Mouse (Mus musculus) G1E-ER4 (cell line): ENCODE results near the gene Chrna4. TPM values are rescaled to one million over a fixed set of nuclear protein-coding genes. Genes with fewer than 3 reads are reported as not detected.

Source experiments
- GATA1 ChIP-seq: IDR thresholded peaks from one replicate; pipeline ENCODE4 v1.8.0; 2012; ENCODE audit warnings: low read length, inconsistent platforms
- polyA plus RNA-seq: library from polyadenylated mRNA; stranded (reverse); fragments of >175 nt; gene quantifications from 2 replicates; pipeline ENCODE4 v1.2.3, GENCODE M21; 2012

Gene Chrna4
- polyA plus RNA-seq, 1 experiment, result not detected

GRCm38 (mm10) chr2:180990347-180990746 lies 53.0 kb downstream of the Chrna4 start:
- TF ChIP-seq GATA1, result no peak

- TF ChIP-seq GATA1, result no peak
Observed at GRCm38 (mm10) chr2:180988948-180989347, 54.4 kb downstream of the Chrna4 start.

GRCm38 (mm10) chr2:180988347-180988913 lies 54.9 kb downstream of the Chrna4 start:
- TF ChIP-seq GATA1, result no peak

GRCm38 (mm10) chr2:180987432-180988030 lies 55.8 kb downstream of the Chrna4 start:
- no peak for TF ChIP-seq GATA1

GRCm38 (mm10) chr2:180987001-180987400 lies 56.3 kb downstream of the Chrna4 start:
- TF ChIP-seq GATA1, result no peak

GRCm38 (mm10) chr2:180986449-180986848 lies 56.9 kb downstream of the Chrna4 start, which contains the start of gene Col20a1:
Gene Col20a1, plus strand, starts transcription at chr2:180986535.
- no peak for TF ChIP-seq GATA1

GRCm38 (mm10) chr2:180985635-180986034 lies 57.7 kb downstream of the Chrna4 start:
- TF ChIP-seq GATA1, result no peak

- no peak for TF ChIP-seq GATA1
Observed at GRCm38 (mm10) chr2:180981133-180981532, 62.2 kb downstream of the Chrna4 start.

Other genes starting within 250 kb of the Chrna4 start
- 94.3 and 123 TPM in 2 replicates for gene Ythdf1, start 122.6 kb downstream of the Chrna4 start, polyA plus RNA-seq
- not detected in 2 replicates for gene Birc7, start 114.5 kb downstream of the Chrna4 start, polyA plus RNA-seq
- not detected in 2 replicates for gene Nkain4, start 88.8 kb downstream of the Chrna4 start, polyA plus RNA-seq
- 31.0 and 35.0 TPM in 2 replicates for gene Arfgap1, start 76.3 kb downstream of the Chrna4 start, polyA plus RNA-seq
- gene Col20a1, start 57.0 kb downstream of the Chrna4 start, polyA plus RNA-seq, result 0.52 and 0.57 TPM in 2 replicates
- not detected in 2 replicates for gene Kcnq2, start 91.8 kb upstream of the Chrna4 start, polyA plus RNA-seq
- not detected in 2 replicates for gene Eef1a2, start 113.5 kb upstream of the Chrna4 start, polyA plus RNA-seq
- gene Ppdpf, start 143.7 kb upstream of the Chrna4 start, polyA plus RNA-seq, result 208 and 260 TPM in 2 replicates
- gene Ptk6, start 159.2 kb upstream of the Chrna4 start, polyA plus RNA-seq, result not detected in 2 replicates
- gene Srms, start 169.6 kb upstream of the Chrna4 start, polyA plus RNA-seq, result not detected in 2 replicates
- gene Fndc11, start 176.5 kb upstream of the Chrna4 start, polyA plus RNA-seq, result not detected in 2 replicates
- 12.4 and 14.2 TPM in 2 replicates for gene Helz2, start 198.5 kb upstream of the Chrna4 start, polyA plus RNA-seq
- gene Gmeb2, start 244.5 kb upstream of the Chrna4 start, polyA plus RNA-seq, result 10.8 and 19.1 TPM in 2 replicates